Mouse (Mus musculus) gastrocnemius, postnatal 25 days (tissue): ENCODE results near the gene Cnpy3. TPM values are rescaled to one million over a fixed set of nuclear protein-coding genes. Genes with fewer than 3 reads are reported as not detected.
A peak's percentile ranks its signal among the peaks of the same experiment; 100 is the strongest.

Experiments used
- DNase-seq: peaks from one replicate; pipeline ENCODE4 v3.0.0; 2022
- total RNA-seq, 2 experiments: library from RNA; stranded (reverse); gene quantifications; 1 replicate in 1 of 2; 2 replicates in 1 of 2; pipeline ENCODE4 v1.2.3; 2021

The Cnpy3 gene
- total RNA-seq, 2 experiments from 2014 or later, result 8.3 to 11.8 TPM

GRCm38 (mm10) chr17:46714756-46715481 is 37.1 kb downstream of the Cnpy3 start:
- DNase-seq, result no peak

GRCm38 (mm10) chr17:46713849-46714248 is 38.2 kb downstream of the Cnpy3 start:
- no peak for DNase-seq

GRCm38 (mm10) chr17:46712442-46712841 is 39.6 kb downstream of the Cnpy3 start:
- no peak for DNase-seq

- DNase-seq, result peak; percentile 42
Observed at GRCm38 (mm10) chr17:46711612-46712271, 40.3 kb downstream of the Cnpy3 start.

- peak; percentile 91 for DNase-seq
Observed at GRCm38 (mm10) chr17:46710959-46711597, 40.9 kb downstream of the Cnpy3 start, which contains the start of gene Pex6. TSS of gene Pex6 (plus strand) at chr17:46711463.

GRCm38 (mm10) chr17:46706375-46707089 is 45.5 kb downstream of the Cnpy3 start:
- no peak for DNase-seq

- DNase-seq, result peak; percentile 98
Observed at GRCm38 (mm10) chr17:46704887-46705835, 46.9 kb downstream of the Cnpy3 start, which contains the start of gene Ppp2r5d. TSS of gene Ppp2r5d (minus strand) at chr17:46705111.

GRCm38 (mm10) chr17:46703971-46704886 is 47.8 kb downstream of the Cnpy3 start:
- DNase-seq, result no peak

- no peak for DNase-seq
Observed at GRCm38 (mm10) chr17:46702506-46702905, 49.5 kb downstream of the Cnpy3 start.

- DNase-seq, result no peak
Observed at GRCm38 (mm10) chr17:46702100-46702499, 49.9 kb downstream of the Cnpy3 start.

GRCm38 (mm10) chr17:46701489-46701888 is 50.5 kb downstream of the Cnpy3 start:
- DNase-seq, result no peak

GRCm38 (mm10) chr17:46699912-46700311 is 52.1 kb downstream of the Cnpy3 start:
- DNase-seq, result no peak

GRCm38 (mm10) chr17:46699245-46699644 is 52.8 kb downstream of the Cnpy3 start:
- no peak for DNase-seq

- no peak for DNase-seq
Observed at GRCm38 (mm10) chr17:46698515-46698914, 53.5 kb downstream of the Cnpy3 start.

GRCm38 (mm10) chr17:46694517-46695063 is 57.4 kb downstream of the Cnpy3 start:
- no peak for DNase-seq

- DNase-seq, result no peak
Observed at GRCm38 (mm10) chr17:46691390-46691789, 60.6 kb downstream of the Cnpy3 start.

GRCm38 (mm10) chr17:46690665-46691064 is 61.3 kb downstream of the Cnpy3 start:
- DNase-seq, result no peak

GRCm38 (mm10) chr17:46685913-46686312 is 66.1 kb downstream of the Cnpy3 start:
- DNase-seq, result no peak
